Mouse (Mus musculus): ENCODE results near the gene Gm10031. TPM values are rescaled to one million over a fixed set of nuclear protein-coding genes. Genes with fewer than 3 reads are reported as not detected.
A peak's percentile ranks its signal among the peaks of the same experiment; 100 is the strongest.

Gm10031 gene
- polyA plus RNA-seq, 1 experiment from 2014 or later = 0.29 TPM

GRCm38 (mm10) chr1:156537701-156538100, 13.9 kb downstream of the Gm10031 start:
- no peak overlapping the region for H3K4me2 ChIP-seq (ENCODE audit: low read depth, low read length)
- no peak overlapping the region for H3K9ac ChIP-seq (replicated peaks)
- H3K9me3 ChIP-seq (ENCODE audit: low read length) = no peaks in the 10 kb centered on the region
- H3K4me3 ChIP-seq (ENCODE audit: low read depth, low read length) = no peak overlapping the region
- H3K36me3 ChIP-seq (replicated peaks; ENCODE audit: insufficient read depth, low read length) = no peaks in the 10 kb centered on the region
- no peak overlapping the region for H3K27ac ChIP-seq (ENCODE audit: low read depth)
- no peak for DNase-seq
- no peaks in the 10 kb centered on the region for H3K4me1 ChIP-seq (ENCODE audit: insufficient read depth)
- no peak for ATAC-seq
- 69% methylated on average over 6 of the region's 6 CpGs for WGBS (ENCODE audit: insufficient replicate concordance)
- TF ChIP-seq CTCF (IDR thresholded peaks at IDR 0.05; ENCODE audit: low read depth) (no peak), EP300 (IDR thresholded peaks at IDR 0.05; ENCODE audit: low read depth) (no peak)
- H3K27me3 ChIP-seq (ENCODE audit: insufficient read depth, low read length) = no peaks in the 10 kb centered on the region

GRCm38 (mm10) chr1:156538382-156538781, 14.6 kb downstream of the Gm10031 start:
- Histone ChIP-seq H3K4me2 (ENCODE audit: low read depth, low read length) (no peak overlapping the region), H3K4me1 (ENCODE audit: insufficient read depth) (no peaks in the 10 kb centered on the region), H3K27ac (ENCODE audit: low read depth) (no peak overlapping the region), H3K27me3 (ENCODE audit: insufficient read depth, low read length) (no peaks in the 10 kb centered on the region), H3K36me3 (replicated peaks; ENCODE audit: insufficient read depth, low read length) (no peaks in the 10 kb centered on the region), H3K4me3 (ENCODE audit: low read depth, low read length) (no peak overlapping the region), H3K9me3 (ENCODE audit: low read length) (no peaks in the 10 kb centered on the region), H3K9ac (replicated peaks) (no peak overlapping the region)
- WGBS (ENCODE audit: insufficient replicate concordance) = 67% methylated on average over 3 of the region's 3 CpGs
- DNase-seq = no peak
- TF ChIP-seq EP300 (IDR thresholded peaks at IDR 0.05; ENCODE audit: low read depth) (no peak), CTCF (IDR thresholded peaks at IDR 0.05; ENCODE audit: low read depth) (peak; percentile 53)
- ATAC-seq = no peak

GRCm38 (mm10) chr1:156539787-156540560, 16.2 kb downstream of the Gm10031 start:
- no peaks in the 10 kb centered on the region for H3K4me1 ChIP-seq (ENCODE audit: insufficient read depth)
- TF ChIP-seq EP300 (IDR thresholded peaks at IDR 0.05; ENCODE audit: low read depth) = no peak
- peak; percentile 58 for TF ChIP-seq CTCF (IDR thresholded peaks at IDR 0.05; ENCODE audit: low read depth)
- DNase-seq = no peak
- H3K4me2 ChIP-seq (ENCODE audit: low read depth, low read length) = no peak overlapping the region
- H3K9ac ChIP-seq (replicated peaks) = no peak overlapping the region
- no peaks in the 10 kb centered on the region for H3K9me3 ChIP-seq (ENCODE audit: low read length)
- no peak for ATAC-seq
- no peak overlapping the region for H3K27ac ChIP-seq (ENCODE audit: low read depth)
- H3K27me3 ChIP-seq (ENCODE audit: insufficient read depth, low read length) = no peaks in the 10 kb centered on the region
- H3K4me3 ChIP-seq (ENCODE audit: low read depth, low read length) = no peak overlapping the region
- 46% methylated on average over 4 of the region's 4 CpGs for WGBS (ENCODE audit: insufficient replicate concordance)
- H3K36me3 ChIP-seq (replicated peaks; ENCODE audit: insufficient read depth, low read length) = no peaks in the 10 kb centered on the region

- H3K4me2 ChIP-seq (ENCODE audit: low read depth, low read length) = no peak overlapping the region
- 33% methylated on average over 12 of the region's 12 CpGs for WGBS (ENCODE audit: insufficient replicate concordance)
- H3K27me3 ChIP-seq (ENCODE audit: insufficient read depth, low read length) = no peaks in the 10 kb centered on the region
- no peak overlapping the region for H3K27ac ChIP-seq (ENCODE audit: low read depth)
- TF ChIP-seq EP300 (IDR thresholded peaks at IDR 0.05; ENCODE audit: low read depth) (no peak), CTCF (IDR thresholded peaks at IDR 0.05; ENCODE audit: low read depth) (no peak)
- no peaks in the 10 kb centered on the region for H3K4me1 ChIP-seq (ENCODE audit: insufficient read depth)
- DNase-seq (no peak), ATAC-seq (no peak)
- H3K9ac ChIP-seq (replicated peaks) = no peak overlapping the region
- no peaks in the 10 kb centered on the region for H3K36me3 ChIP-seq (replicated peaks; ENCODE audit: insufficient read depth, low read length)
- no peaks in the 10 kb centered on the region for H3K9me3 ChIP-seq (ENCODE audit: low read length)
- H3K4me3 ChIP-seq (ENCODE audit: low read depth, low read length) = no peak overlapping the region
Measured at GRCm38 (mm10) chr1:156543999-156544398, 20.2 kb downstream of the Gm10031 start.

GRCm38 (mm10) chr1:156558024-156558930, 34.5 kb downstream of the Gm10031 start, which contains the start of gene Abl2:
Gene Abl2 (plus strand): TSS chr1:156558786.
- H3K9me3 ChIP-seq (ENCODE audit: low read length) = no peaks in the 10 kb centered on the region
- TF ChIP-seq EP300 (IDR thresholded peaks at IDR 0.05; ENCODE audit: low read depth) (no peak), CTCF (IDR thresholded peaks at IDR 0.05; ENCODE audit: low read depth) (no peak)
- peak within 1 kb of the TSS; percentile 98 for H3K4me3 ChIP-seq (ENCODE audit: low read depth, low read length)
- no peaks in the 10 kb centered on the region for H3K27me3 ChIP-seq (ENCODE audit: insufficient read depth, low read length)
- H3K4me1 ChIP-seq (ENCODE audit: insufficient read depth) = peaks cover 10% of the 10 kb centered on the region; the same call in 1 of the 2 replicates
- WGBS (ENCODE audit: insufficient replicate concordance) = 9% methylated on average over 57 of the region's 60 CpGs
- no peaks in the 10 kb centered on the region for H3K36me3 ChIP-seq (replicated peaks; ENCODE audit: insufficient read depth, low read length)
- H3K9ac ChIP-seq (replicated peaks) = peak within 1 kb of the TSS; percentile 97
- H3K27ac ChIP-seq (ENCODE audit: low read depth) = peak within 1 kb of the TSS; percentile 88
- peak within 1 kb of the TSS; percentile 90 for H3K4me2 ChIP-seq (ENCODE audit: low read depth, low read length)
- DNase-seq = peak; percentile 91
- ATAC-seq = peak; percentile 98
